Mouse (Mus musculus): ENCODE results near the gene 1700013G24Rik.

DNA sequence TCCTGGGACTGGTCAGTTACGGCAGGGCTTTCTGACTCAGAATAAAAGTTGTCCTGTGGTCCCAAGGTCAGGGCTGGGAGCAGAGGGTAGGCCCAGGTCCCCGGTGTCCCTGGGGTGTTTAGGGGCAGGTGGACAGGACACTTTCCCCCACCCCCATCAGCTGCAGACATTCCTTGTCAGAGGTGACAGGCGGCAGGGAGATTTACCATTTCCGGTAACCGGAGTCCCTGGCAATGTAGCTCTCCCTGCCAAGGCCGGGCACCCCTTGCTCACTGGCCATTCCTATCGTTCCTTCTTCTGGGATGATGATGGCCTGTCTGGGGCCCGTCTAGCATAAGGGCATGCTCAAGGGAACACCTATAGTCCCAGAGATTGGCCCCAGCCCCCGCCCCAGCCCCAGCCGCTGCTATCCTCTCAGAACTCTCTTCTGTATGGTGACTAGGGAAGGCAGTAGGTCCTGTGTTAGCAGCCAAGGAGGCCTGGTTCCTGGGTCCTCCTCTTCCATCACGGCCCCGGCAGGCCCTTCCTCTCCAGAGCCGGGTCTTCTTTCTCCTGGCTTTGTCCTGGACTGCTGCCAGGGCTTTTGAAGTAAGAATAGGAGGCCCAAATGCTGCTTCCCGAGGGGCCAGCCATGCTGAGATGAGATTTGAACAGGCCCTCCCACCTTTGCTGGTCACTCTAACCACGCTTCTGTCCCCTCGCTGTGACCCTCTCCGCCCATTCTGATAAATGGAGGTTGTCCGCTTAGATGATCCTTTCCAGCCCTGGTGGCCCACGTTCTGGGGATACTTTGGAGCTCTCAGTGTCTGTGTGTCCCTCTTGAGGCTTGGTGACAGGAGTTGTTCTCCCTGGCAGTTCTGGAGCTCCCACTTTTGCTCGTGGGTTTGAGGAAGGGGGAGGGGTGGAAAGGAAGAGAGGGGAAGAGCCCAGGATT lies 33.3 kb downstream of the 1700013G24Rik start:
- TF ChIP-seq CTCF (IDR thresholded peaks at IDR 0.05) (no peak), EP300 (IDR thresholded peaks at IDR 0.05) (no peak)

Data from lung, postnatal 0 days (tissue).